Mouse (Mus musculus) embryonic facial prominence, embryonic 12.5 days (tissue): ENCODE measurements at regions not wholly inside any gene's neighbourhood (a gene's known extent, or its start where the extent isn't known, plus 50 kb on each side); places are given as distances from the start of the nearest gene placed in this dataset.

Source experiments
- ATAC-seq: fragments of 200-750 bp; cut with Nextera tagmentation; 2 replicates; pipeline ENCODE4 v1.8.0; 2017; ENCODE audit not compliant: insufficient number of reproducible peaks, insufficient read depth, low FRiP score, low TSS enrichment
- H3K27ac ChIP-seq: fragments of 300-500 bp; sonication (generic); 2 replicates; pipeline ENCODE4 v1.5.1; 2016; ENCODE audit warnings: mild to moderate bottlenecking
- H3K27me3 ChIP-seq: fragments of 300-500 bp; sonication (generic); 2 replicates; pipeline ENCODE4 v1.6.1; 2016; ENCODE audit warnings: mild to moderate bottlenecking, moderate library complexity
- H3K36me3 ChIP-seq: fragments of 300-500 bp; sonication (generic); 2 replicates; pipeline ENCODE4 v1.6.1; 2016; ENCODE audit warnings: mild to moderate bottlenecking
- H3K4me1 ChIP-seq: fragments of 300-500 bp; sonication (generic); 2 replicates; pipeline ENCODE4 v1.6.1; 2016
- H3K4me2 ChIP-seq: fragments of 300-500 bp; sonication (generic); replicated peaks from 2 replicates; pipeline ENCODE4 v1.6.1; 2016; ENCODE audit warnings: mild to moderate bottlenecking, moderate library complexity
- H3K4me3 ChIP-seq: fragments of 300-500 bp; sonication (generic); 2 replicates; pipeline ENCODE4 v1.5.1; 2016; ENCODE audit warnings: mild to moderate bottlenecking
- H3K9ac ChIP-seq: fragments of 300-500 bp; sonication (generic); 2 replicates; pipeline ENCODE4 v1.6.1; 2016; ENCODE audit warnings: mild to moderate bottlenecking, moderate library complexity
- H3K9me3 ChIP-seq: fragments of 300-500 bp; sonication (generic); 2 replicates; pipeline ENCODE4 v1.6.1; 2016; ENCODE audit warnings: mild to moderate bottlenecking, moderate library complexity
- WGBS: fragments of 180-500 bp; shearing (Covaris S2); methylation state at CpG from one replicate; pipeline ENCODE4 v1.1.7; 2016; 5-methylcytosine and 5-hydroxymethylcytosine counted together

GRCm38 (mm10) chr10:61034056-61034455, 55.1 kb upstream of the Pcbd1 start:
- Histone ChIP-seq H3K27me3 (peaks cover 5% of the 10 kb centered on the region; the same call in 1 of the 2 replicates), H3K9me3 (no peaks in the 10 kb centered on the region), H3K4me1 (no peaks in the 10 kb centered on the region), H3K27ac (no peak overlapping the region), H3K4me3 (no peak overlapping the region), H3K4me2 (no peak overlapping the region), H3K9ac (no peak overlapping the region), H3K36me3 (no peaks in the 10 kb centered on the region)
- 43% methylated on average over 6 of the region's 6 CpGs for WGBS
- ATAC-seq, result no peak

GRCm38 (mm10) chr10:61028598-61028997, 60.5 kb upstream of the Pcbd1 start:
- no peak overlapping the region for H3K27ac ChIP-seq
- WGBS, result 69% methylated on average over 5 of the region's 5 CpGs
- H3K27me3 ChIP-seq, result no peaks in the 10 kb centered on the region
- H3K4me1 ChIP-seq, result 0 out of 2 replicates have a peak, but pooled peaks cover 2% of the 10 kb centered on the region
- no peak for ATAC-seq
- H3K4me3 ChIP-seq, result no peak overlapping the region
- H3K9ac ChIP-seq, result no peak overlapping the region
- H3K9me3 ChIP-seq, result no peaks in the 10 kb centered on the region
- no peaks in the 10 kb centered on the region for H3K36me3 ChIP-seq
- H3K4me2 ChIP-seq, result no peak overlapping the region

GRCm38 (mm10) chr10:61027215-61027614, 61.9 kb upstream of the Pcbd1 start:
- Histone ChIP-seq H3K9me3 (no peaks in the 10 kb centered on the region), H3K36me3 (no peaks in the 10 kb centered on the region), H3K9ac (no peak overlapping the region), H3K4me2 (no peak overlapping the region), H3K27ac (no peak overlapping the region), H3K4me1 (0 out of 2 replicates have a peak, but pooled peaks cover 2% of the 10 kb centered on the region), H3K4me3 (no peak overlapping the region), H3K27me3 (no peaks in the 10 kb centered on the region)
- no peak for ATAC-seq
- 81% methylated on average over 6 of the region's 6 CpGs for WGBS

- no peak overlapping the region for H3K4me3 ChIP-seq
- no peaks in the 10 kb centered on the region for H3K36me3 ChIP-seq
- H3K27me3 ChIP-seq, result no peaks in the 10 kb centered on the region
- H3K4me1 ChIP-seq, result 0 out of 2 replicates have a peak, but pooled peaks cover 2% of the 10 kb centered on the region
- no peaks in the 10 kb centered on the region for H3K9me3 ChIP-seq
- 66% methylated on average over 4 of the region's 4 CpGs for WGBS
- ATAC-seq, result no peak
- H3K9ac ChIP-seq, result no peak overlapping the region
- H3K4me2 ChIP-seq, result no peak overlapping the region
- H3K27ac ChIP-seq, result no peak overlapping the region
Observed at GRCm38 (mm10) chr10:61025061-61025460, 64.1 kb upstream of the Pcbd1 start.

- H3K9ac ChIP-seq, result no peak overlapping the region
- 56% methylated on average over 3 of the region's 3 CpGs for WGBS
- H3K4me2 ChIP-seq, result no peak overlapping the region
- no peak overlapping the region for H3K27ac ChIP-seq
- no peaks in the 10 kb centered on the region for H3K9me3 ChIP-seq
- H3K4me1 ChIP-seq, result 0 out of 2 replicates have a peak, but pooled peaks cover 2% of the 10 kb centered on the region
- ATAC-seq, result no peak
- H3K36me3 ChIP-seq, result no peaks in the 10 kb centered on the region
- H3K27me3 ChIP-seq, result no peaks in the 10 kb centered on the region
- no peak overlapping the region for H3K4me3 ChIP-seq
Observed at GRCm38 (mm10) chr10:61024166-61024565, 65.0 kb upstream of the Pcbd1 start.

GRCm38 (mm10) chr10:61023431-61023830, 65.7 kb upstream of the Pcbd1 start:
- H3K4me2 ChIP-seq, result no peak overlapping the region
- H3K36me3 ChIP-seq, result no peaks in the 10 kb centered on the region
- no peak overlapping the region for H3K4me3 ChIP-seq
- no peak overlapping the region for H3K27ac ChIP-seq
- no peak overlapping the region for H3K9ac ChIP-seq
- no peaks in the 10 kb centered on the region for H3K27me3 ChIP-seq
- no peaks in the 10 kb centered on the region for H3K4me1 ChIP-seq
- 43% methylated on average over 7 of the region's 7 CpGs for WGBS
- no peaks in the 10 kb centered on the region for H3K9me3 ChIP-seq
- no peak for ATAC-seq

GRCm38 (mm10) chr10:61019566-61019965, 69.6 kb upstream of the Pcbd1 start:
- no peak overlapping the region for H3K9ac ChIP-seq

GRCm38 (mm10) chr10:61012199-61012695, 76.9 kb upstream of the Pcbd1 start:
- Histone ChIP-seq H3K4me2 (no peak overlapping the region), H3K27me3 (peaks cover 3% of the 10 kb centered on the region; the same call in 1 of the 2 replicates), H3K4me3 (no peak overlapping the region), H3K27ac (no peak overlapping the region), H3K36me3 (no peaks in the 10 kb centered on the region), H3K9me3 (no peaks in the 10 kb centered on the region), H3K4me1 (no peaks in the 10 kb centered on the region), H3K9ac (no peak overlapping the region)
- no peak for ATAC-seq
- 71% methylated on average over 1 of the region's 1 CpGs for WGBS

More at GRCm38 (mm10) chr10:61019566-61019965, 69.6 kb upstream of the Pcbd1 start:
- no peaks in the 10 kb centered on the region for H3K4me1 ChIP-seq
- 35% methylated on average over 2 of the region's 2 CpGs for WGBS
- ATAC-seq, result no peak
- H3K4me3 ChIP-seq, result no peak overlapping the region
- H3K9me3 ChIP-seq, result no peaks in the 10 kb centered on the region
- H3K27me3 ChIP-seq, result peaks cover 3% of the 10 kb centered on the region; the same call in 1 of the 2 replicates
- no peak overlapping the region for H3K4me2 ChIP-seq
- H3K27ac ChIP-seq, result no peak overlapping the region
- no peaks in the 10 kb centered on the region for H3K36me3 ChIP-seq

- Histone ChIP-seq H3K9me3 (no peaks in the 10 kb centered on the region), H3K27me3 (peaks cover 3% of the 10 kb centered on the region; the same call in 1 of the 2 replicates), H3K4me1 (no peaks in the 10 kb centered on the region; the same call in 1 of the 2 replicates), H3K36me3 (no peaks in the 10 kb centered on the region), H3K4me2 (no peak overlapping the region), H3K4me3 (no peak overlapping the region), H3K27ac (no peak overlapping the region), H3K9ac (no peak overlapping the region)
- no peak for ATAC-seq
- WGBS, result 79% methylated on average over 4 of the region's 4 CpGs
Observed at GRCm38 (mm10) chr10:61010697-61011096, 78.4 kb upstream of the Pcbd1 start.

- Histone ChIP-seq H3K9me3 (no peaks in the 10 kb centered on the region), H3K9ac (no peak overlapping the region), H3K27ac (no peak overlapping the region), H3K4me1 (no peaks in the 10 kb centered on the region; the same call in 1 of the 2 replicates), H3K36me3 (no peaks in the 10 kb centered on the region), H3K4me3 (no peak overlapping the region), H3K27me3 (no peaks in the 10 kb centered on the region), H3K4me2 (no peak overlapping the region)
- WGBS, result 80% methylated on average over 3 of the region's 3 CpGs
- no peak for ATAC-seq
Observed at GRCm38 (mm10) chr10:61007403-61007802, 81.7 kb upstream of the Pcbd1 start.

- no peak overlapping the region for H3K9ac ChIP-seq
- H3K27ac ChIP-seq, result no peak overlapping the region
- H3K9me3 ChIP-seq, result no peaks in the 10 kb centered on the region
- H3K4me3 ChIP-seq, result no peak overlapping the region
- WGBS, result 93% methylated on average over 22 of the region's 22 CpGs
- no peak overlapping the region for H3K4me2 ChIP-seq
- no peaks in the 10 kb centered on the region for H3K27me3 ChIP-seq
- no peaks in the 10 kb centered on the region; the same call in 1 of the 2 replicates for H3K4me1 ChIP-seq
- no peak for ATAC-seq
- H3K36me3 ChIP-seq, result no peaks in the 10 kb centered on the region
Observed at GRCm38 (mm10) chr10:61001745-61002160, 87.4 kb upstream of the Pcbd1 start.

GRCm38 (mm10) chr10:60997393-60997792, 91.7 kb upstream of the Pcbd1 start:
- H3K4me3 ChIP-seq, result no peak overlapping the region
- H3K9me3 ChIP-seq, result no peaks in the 10 kb centered on the region
- no peaks in the 10 kb centered on the region for H3K4me1 ChIP-seq
- ATAC-seq, result no peak
- no peak overlapping the region for H3K27ac ChIP-seq
- H3K9ac ChIP-seq, result no peak overlapping the region
- no peak overlapping the region for H3K4me2 ChIP-seq
- 74% methylated on average over 9 of the region's 9 CpGs for whole genome bisulfite sequencing
- no peaks in the 10 kb centered on the region for H3K36me3 ChIP-seq
- no peaks in the 10 kb centered on the region for H3K27me3 ChIP-seq
